Mouse (Mus musculus) retina, postnatal 1 day (tissue): ENCODE data around the gene Mvd.
A peak's percentile ranks its signal among the peaks of the same experiment; 100 is the strongest.

Source experiments
- DNase-seq: peaks from one replicate; pipeline ENCODE4 v3.0.0-alpha.2; 2012

Mvd gene

DNA sequence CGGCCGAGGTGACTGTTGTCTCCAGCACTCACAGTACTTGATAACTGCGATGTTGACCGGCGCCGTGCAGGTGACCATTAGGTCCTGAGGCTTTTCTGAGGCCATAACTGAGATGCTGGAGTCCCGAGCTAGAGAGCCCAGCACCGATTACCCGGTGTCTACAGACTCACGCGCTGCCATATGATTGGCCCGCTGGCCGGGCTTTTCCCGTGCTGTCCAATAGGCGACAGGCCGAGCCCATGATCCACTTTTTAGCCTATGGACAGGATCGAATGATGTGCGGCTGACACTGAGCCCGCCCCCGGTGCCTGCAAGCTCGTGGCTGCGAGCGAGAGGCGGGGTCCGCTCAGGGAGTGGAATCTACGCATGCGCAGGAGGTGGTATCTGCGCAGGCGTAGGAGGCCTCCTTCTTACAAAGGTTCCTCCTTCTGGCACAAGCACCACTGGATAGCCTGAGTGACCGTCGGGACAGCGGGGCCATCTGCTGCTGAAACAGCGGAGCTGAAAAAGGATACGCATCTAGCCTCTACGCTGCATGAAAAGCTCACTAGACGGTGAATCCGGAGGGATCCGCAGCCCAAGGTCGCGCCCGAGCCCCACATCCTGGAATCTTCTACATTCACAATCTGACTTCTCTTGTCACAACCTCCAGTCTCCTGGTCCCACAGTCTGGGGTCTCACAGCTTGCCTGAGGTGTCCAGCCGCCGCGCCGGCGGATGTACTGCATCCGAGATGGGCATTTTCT lies at the start of gene Mvd:
Gene Mvd (minus strand): TSS at position 161 of the 745 bp plus-strand sequence.
- peak; percentile 100 for DNase-seq

- no peak for DNase-seq
These were observed 45.2 kb upstream of the Mvd start for GRCm38 (mm10) chr8:122488387-122488786.

- DNase-seq = no peak
These were observed 41.6 kb upstream of the Mvd start for GRCm38 (mm10) chr8:122484831-122485230.

DNA sequence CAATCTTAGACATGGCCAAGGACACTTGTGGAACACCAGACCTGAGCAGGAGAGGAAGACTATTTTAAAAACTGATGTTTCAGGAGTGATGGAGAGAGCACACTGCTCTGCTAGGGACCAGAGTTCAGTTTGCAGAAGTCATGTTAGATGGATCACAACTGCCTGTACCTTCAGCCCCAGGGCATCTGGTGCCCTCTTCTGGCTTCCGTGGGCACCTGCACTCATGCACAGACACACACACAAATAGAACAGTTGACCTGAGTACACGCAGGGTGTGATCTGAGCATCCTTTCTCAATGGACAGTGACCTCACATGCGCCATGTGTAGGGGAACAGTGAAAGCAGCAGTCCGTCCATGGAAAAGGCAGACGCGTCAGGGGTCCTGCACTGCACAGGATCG lies 40.7 kb upstream of the Mvd start:
- DNase-seq = no peak

GRCm38 (mm10) chr8:122482448-122482847 lies 39.2 kb upstream of the Mvd start:
- no peak for DNase-seq

GRCm38 (mm10) chr8:122475580-122476320 lies 32.5 kb upstream of the Mvd start, which contains the start of the genes Rnf166 and Ctu2:
Rnf166 (minus strand) TSS chr8:122476064.
Ctu2 (plus strand) TSS chr8:122476143.
- peak; percentile 94 for DNase-seq

GRCm38 (mm10) chr8:122474951-122475560 lies 31.8 kb upstream of the Mvd start:
- peak; percentile 49 for DNase-seq

DNA sequence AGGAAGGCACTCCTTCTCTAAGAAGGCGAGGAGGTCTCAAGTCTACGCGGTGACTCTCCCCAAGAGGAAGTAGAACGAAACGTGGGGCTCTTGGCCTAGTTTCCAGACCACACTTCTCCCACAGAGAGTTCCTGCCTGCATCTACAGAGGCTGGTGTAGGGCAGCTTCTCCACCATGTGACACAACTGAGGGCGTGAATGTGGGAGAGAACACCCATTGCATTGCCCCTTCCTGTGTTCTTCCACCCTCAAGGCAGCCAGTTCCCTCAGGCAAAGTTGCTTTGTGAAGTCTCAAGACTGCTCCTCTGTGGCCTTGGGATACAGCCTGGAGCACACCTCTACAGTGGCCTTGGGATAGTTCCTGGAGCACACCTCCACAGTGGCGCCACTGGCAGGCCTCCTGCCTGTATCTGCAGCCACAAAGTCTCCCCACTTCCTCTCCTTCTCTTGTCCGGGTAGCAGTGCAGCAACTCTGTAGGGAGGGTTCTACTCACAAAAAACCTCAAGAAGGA lies 30.7 kb upstream of the Mvd start:
- no peak for DNase-seq

DNA sequence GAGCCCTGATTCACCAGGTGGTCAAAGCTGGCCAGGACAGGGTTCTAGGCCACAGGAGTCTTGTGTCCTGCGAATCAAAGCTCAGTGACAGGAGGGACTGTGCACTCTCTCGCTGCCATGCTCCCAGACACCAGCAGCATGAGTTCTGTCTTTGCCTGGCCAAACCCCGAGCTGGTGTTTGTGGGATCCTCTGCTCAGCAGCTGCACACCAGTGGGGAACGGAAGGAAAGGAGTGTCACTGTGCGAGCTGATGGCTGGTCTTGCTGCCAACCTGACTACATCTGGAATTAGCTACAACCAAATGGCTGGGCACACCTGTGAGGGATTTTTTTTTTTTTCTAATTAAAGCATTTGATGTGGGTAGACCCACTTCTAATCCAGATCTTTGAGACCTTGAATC lies 27.5 kb upstream of the Mvd start:
- DNase-seq = no peak

- no peak for DNase-seq
These were observed 26.7 kb upstream of the Mvd start for GRCm38 (mm10) chr8:122469965-122470364.

DNA sequence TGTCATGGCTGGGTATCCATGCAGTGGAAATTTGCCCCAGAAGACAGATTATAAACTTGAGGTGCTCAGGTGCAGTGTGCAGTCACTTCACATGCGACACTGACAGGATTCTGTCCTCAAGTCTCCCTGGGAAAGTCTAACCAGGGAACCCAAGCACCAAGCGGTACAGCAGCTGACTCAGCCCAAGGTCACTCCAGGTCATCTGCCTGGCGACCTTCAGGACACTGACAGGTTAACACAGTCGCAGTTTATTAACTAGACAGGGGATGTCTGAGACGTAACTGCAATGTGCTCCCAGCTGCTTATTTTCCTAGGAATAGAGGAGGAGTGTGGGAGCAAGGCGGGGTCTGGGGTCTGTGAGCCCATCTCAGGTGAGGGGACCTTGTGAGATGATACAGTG lies 26.2 kb upstream of the Mvd start:
- no peak for DNase-seq

- DNase-seq = no peak
These were observed 24.6 kb upstream of the Mvd start for GRCm38 (mm10) chr8:122467816-122468215.

DNA sequence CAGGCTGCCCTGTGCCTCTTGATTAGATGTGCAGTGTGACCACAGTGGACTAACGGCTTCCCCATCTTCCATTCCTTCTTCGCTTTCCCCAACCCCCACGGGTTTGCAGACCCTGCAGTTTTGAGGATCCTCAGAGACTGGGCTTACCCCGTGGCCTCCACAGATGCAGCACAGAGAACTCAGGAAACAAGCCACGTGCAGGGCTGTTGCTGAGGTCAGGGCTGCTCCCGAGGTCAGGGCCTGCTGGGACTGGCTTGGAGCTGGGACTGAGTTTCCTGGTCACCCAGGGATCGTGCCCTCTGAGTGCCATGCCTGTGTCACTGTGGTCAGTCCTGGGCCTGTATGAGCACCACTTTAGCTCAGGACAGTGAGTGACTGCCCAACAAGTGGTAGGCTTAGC lies 21.8 kb upstream of the Mvd start:
- DNase-seq = no peak

GRCm38 (mm10) chr8:122463651-122464640 lies 20.7 kb upstream of the Mvd start:
- DNase-seq = no peak

DNA sequence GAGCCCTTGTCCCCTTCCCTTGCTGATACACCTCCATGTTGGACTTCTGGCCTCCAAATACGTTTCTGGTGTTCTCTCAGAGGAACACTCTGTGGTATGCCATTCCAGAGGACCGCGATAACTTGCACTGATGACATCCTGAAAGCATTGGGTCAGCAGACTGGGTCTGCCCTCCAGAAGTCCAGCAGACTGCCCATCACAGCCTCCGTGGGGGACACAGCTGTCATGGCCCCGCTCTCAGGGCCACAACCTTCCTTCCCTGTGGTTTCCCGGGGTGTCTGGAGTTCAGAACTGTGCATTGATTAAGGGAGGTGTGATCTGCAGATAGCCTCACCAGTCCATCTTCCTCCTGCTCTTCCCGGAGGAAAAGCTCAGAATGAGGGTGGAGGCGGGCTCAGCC lies 19.3 kb upstream of the Mvd start:
- no peak for DNase-seq

DNA sequence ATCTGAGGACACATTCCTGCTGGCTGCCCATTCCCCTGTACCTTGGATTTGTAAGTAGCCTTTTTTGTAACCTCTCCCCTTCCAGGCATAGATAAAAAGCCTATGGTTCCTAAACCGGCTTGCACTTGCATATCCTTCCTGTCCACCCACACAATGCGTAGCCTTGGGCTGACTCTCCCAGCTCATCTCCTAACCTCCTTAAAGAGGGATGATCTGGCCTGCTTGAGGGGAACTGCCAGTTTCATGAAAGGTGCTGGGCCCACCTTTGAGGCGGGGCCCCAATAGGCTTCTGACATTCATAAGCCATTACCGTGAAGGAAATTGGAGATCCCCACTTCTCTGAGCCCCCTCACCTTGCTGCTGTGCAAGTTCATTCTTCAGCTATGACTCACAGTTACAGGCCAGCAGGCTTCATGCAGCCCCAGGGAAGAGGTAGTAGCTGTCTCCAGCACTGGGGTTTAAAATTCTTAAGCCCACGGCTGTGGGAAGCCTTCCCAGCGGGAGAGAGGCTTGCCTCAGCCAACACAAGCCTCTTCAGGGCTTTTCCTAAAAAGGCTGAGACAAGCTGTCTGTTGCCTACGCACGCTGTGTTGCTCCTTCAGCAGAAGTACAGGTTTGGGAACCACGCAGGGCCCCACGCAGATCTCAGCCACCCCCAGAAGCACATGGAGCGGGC lies 18.4 kb upstream of the Mvd start:
- no peak for DNase-seq

DNA sequence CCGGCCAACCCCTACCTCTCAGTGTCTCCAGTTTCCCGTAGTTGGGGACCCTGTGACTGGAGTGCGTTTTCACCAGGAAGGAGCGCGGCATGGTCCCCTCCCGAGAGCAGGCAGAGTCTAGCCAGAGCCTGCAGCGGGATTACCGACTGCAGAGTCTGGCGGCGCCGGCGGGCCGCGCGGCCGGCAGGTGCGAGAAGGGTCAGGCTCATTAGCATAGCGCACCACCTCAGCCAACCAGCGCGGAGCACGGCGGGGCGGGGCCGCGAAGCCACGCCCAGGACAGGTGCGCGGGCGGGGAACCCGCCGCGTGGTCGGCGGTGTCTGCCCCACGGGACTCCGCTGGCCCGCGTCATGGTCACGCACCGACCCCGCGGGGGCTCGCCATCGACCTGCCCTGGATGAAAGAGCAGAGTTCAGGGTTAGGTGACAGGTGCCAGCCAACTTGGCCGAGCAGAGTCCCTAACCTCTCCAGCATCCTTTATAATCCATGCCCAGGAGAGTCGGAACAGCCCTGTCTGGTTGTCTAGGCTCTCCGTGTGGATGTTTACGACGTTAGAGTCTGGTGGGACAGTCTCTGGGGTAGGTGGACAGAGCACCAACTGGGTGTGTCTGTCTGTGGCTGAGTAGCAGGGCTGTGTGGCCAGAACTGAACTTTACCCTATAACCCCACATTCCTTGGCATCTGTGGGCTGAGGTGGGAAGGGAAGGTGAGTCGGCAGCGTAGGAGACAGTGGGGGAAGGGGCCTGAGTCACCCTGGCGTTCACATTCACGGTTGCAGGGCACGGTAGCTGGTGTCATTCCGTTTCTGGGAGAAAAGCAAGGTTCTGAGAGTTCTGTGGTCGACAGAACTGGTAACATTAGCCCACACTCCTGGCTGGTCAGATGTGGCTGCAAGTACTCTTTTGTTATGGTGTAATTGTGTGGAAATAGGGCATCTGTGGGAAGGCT lies 17.6 kb upstream of the Mvd start, which contains the start of gene Snai3:
Gene Snai3 (minus strand): TSS at position 210 of the 949 bp plus-strand sequence.
- DNase-seq = peak; percentile 77

DNA sequence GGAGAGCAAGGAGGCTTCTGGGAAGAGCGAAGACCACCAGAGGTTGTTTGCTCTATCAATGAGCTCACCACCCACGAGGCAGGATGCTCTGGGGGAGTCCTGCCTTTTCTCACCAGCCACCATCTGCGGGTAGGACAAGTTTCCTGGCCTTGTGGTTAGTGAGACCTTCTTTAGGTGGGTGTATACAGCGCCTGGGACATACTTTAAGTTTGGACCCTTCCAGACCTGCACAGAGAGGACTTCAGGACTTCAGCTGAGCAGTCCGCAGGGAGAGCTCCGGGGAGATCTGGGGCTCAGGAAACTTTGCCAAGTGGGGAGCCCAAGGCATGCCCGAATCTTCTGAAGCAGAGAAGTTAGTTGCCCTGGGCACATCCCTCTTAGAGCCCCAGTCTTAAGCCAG lies 16.8 kb upstream of the Mvd start:
- no peak for DNase-seq

GRCm38 (mm10) chr8:122459218-122459900 lies 16.1 kb upstream of the Mvd start:
- DNase-seq = peak; percentile 56

DNA sequence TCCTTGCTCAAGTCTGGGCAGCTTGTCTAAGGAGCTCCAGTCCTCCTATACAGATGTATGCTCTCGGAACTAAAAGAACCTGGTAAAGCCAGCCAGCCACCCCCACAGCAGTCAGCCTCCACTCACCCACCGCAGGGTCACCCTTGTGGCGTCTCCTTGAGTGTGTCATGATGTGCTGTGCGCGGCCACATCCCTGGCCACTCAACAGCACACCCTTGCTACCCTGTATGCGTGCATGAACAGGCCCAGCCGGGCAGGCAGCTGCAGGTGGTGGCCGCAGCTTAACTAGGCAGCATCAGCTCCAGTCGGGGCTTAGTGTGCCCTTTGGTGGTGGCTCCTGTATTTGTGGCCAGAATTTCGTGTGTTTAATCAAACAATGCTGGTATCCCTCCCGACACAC lies 13.9 kb upstream of the Mvd start:
- DNase-seq = no peak
